Mouse (Mus musculus): ENCODE data around the gene Psmb5.
"Not testable (repeated sequence)": the region's sequence is repeated elsewhere in the genome, so short reads cannot be mapped to it uniquely, and the experiment has no call there.

Psmb5 gene

DNA sequence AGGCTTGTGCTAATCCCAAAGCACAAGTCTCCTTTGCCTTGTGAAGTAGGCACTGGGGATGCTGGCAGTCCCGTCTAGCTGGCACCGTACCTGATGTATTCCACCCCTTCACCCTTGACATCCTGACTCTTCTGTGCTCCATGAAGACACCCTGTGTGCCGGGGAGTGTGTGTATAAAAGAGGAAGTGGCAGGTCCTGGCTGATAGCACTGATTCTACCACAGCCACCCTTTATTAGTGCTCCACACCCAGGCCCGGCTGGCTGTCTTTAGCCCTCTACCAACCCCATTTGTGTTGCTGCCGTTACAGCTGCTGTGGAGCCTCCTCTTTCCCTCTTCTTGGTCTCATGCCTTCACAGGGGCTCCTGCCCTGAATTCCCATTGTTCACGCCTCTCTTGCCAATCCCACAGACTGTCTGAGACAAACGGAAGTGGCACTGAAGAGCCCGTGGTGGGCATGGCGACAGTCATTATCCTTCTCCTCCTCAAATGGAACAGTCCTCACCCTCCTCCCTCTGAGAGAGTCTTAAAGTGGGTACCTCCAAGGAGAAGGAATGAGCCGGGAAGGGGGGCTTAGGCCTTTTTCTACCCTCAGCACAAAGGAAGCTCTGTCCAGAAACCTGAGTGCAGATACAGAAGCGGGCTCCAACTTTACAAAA is 12.9 kb upstream of the Psmb5 start:
- no peak for DNase-seq (ENCODE audit: low read depth, low spot score)

DNA sequence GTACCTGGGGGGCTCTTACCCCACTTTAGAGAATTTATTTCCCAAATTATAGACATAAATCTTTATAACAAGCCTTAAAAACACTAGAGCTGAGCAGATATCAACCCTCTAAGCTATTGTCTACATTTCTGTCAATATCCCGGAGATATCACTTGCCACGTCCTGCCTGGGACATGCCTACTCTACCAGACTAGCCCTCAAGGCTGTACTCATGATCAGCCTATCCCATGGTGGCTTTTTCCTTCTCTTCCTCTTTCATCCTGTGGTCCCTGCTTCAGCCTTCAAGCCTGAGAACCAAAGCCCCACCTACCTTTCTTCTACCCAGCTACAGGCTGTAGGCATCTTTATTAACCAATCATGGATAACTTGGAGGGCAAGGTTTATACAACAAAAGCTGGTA is 12.0 kb upstream of the Psmb5 start:
- no peak for DNase-seq (ENCODE audit: low read depth, low spot score)

DNA sequence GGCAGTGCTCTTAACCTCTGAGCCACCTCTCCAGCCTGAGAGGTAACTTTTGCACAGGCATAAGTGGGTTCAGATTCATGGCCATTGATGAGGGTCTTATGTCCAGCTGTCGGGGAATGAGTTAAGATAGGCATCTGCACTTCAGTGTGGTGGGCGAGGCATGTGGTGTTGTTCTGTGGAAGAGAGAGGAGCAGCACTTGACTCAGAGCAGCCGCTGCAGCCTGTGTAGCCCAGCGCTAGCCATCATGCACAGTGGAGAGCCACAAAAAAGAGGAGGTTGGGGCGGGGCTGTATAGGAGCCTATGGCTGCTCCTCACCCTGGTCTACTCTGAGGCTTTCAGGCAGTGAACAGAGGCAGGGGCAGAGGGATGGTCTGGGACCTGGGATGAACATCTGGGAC is 10.3 kb upstream of the Psmb5 start:
- DNase-seq (ENCODE audit: low read depth, low spot score): no peak

DNA sequence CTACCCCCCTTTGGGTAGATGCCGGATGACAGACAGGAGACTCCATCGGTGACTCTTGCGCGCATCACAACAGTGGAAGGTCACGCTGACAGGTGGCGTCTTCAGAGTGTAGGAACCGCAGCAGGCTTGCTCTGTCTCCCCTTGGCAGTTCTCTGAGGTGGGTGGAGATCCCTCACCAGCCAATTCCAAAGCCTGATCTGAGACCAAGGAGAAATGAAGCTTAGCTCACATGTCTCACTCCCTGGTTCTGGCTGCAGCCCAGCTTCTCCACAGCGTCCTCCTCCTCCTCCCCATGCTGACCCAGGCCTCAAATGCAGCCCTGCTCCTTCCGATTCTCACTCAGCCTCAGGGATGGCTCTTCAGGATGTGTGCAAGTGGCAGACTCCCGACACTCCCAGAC is 7.2 kb upstream of the Psmb5 start:
- DNase-seq (ENCODE audit: low read depth, low spot score): no peak

DNA sequence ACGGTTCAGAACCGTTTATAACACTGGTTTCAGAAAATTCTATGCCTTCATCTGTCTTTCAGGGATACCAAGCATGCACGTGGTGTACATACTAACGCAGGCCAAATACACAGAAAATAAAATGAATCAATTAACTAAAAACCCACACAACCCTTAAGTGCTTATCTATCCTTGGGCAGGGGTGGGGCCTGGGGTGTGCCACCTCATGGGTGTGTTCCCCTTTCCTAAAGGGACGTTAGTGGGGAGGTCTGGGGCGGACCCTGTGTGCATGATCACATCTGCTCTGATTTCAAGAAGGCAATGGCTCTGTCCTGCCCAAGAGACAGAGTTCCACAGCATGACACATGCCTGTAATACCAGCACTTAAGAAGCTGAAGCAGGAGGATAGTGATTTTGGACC is 5.5 kb upstream of the Psmb5 start:
- no peak for DNase-seq (ENCODE audit: low read depth, low spot score)

DNA sequence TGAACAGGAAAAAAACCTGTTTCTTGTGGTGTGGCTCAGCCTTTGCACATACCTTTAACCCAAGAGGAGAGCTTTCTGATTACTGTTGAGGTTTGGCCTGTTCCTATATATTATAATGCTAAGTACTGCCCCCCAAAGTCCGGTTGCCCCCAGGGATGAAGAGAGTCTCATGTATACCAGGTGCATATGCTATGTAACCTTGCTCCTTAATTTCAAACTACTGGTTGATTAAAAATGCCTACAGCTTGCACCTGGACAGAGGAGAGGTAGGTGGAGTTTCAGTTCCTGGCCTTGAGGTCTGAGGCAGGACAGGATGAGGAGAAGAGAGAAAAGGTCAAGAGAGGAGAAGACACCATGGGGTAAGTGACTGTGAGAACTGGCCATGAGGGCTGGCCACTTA is 3.3 kb upstream of the Psmb5 start, which contains the start of gene Psmb11:
TSS of gene Psmb11 (plus strand) at position 301 of the 400 bp plus-strand sequence.
- DNase-seq (ENCODE audit: low read depth, low spot score): no peak

DNA sequence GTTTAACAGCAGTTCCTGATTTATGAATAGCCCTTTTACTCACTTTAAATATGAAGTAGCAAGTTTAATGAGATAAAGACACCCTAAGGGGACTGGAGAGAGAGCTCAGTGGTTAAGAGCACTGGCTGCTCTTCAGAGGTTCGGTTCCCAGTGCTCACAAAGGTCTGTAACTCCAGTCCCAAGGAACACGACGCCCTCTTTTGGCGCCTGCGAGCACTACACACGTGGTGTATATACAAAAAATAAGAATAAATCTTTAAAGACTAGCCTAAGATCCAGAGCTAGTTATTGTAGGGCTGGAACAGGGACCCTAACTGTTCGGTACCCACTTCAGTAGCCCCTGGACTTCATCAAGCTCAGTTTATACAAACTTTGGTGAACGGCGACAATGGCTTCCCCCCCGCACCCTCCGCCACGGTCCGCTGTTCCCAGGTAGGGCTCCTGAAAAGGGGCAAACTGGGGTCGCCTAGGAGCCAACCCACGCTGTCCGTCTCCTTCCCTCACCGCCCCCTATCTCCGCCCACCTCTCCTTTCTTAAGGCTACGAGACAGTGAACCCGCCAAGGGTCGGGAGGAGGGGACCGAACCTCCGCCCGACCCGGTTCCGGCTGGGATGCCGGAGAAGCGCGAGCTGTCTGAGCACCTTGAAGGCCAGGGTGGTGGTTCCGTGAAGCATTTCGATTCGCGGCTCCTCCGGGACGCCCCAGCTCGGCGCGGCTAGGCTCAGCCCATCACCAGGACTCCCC is 498 bp downstream of the Psmb5 start:
- no peak for DNase-seq (ENCODE audit: low read depth, low spot score)

DNA sequence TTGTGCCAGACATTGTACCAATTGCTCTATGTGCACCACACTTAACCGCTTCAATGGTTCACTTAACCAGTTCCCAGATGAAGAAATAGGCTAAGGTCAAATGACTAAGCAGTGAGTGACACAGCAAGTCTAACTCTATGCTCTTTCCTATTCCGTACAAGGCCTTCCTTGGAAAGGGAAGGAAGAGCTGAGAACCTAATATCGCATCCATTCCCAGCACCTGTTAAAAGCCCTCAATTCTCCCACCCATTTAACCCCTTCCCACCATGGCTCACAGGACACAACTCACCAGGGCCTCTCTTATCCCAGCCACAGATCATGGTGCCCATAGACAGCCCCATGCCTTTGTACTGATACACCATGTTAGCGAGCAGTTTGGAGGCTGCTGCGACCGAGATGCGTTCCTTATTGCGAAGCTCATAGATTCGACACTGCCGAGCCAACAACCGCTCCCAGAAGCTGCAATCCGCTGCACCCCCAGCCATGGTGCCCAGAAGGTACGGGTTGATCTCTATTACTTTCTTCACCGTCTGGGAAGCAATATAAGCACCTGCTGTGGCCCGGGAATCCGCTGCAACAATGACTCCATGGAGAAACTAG is 1.5 kb downstream of the Psmb5 start:
- no peak for DNase-seq (ENCODE audit: low read depth, low spot score)

DNA sequence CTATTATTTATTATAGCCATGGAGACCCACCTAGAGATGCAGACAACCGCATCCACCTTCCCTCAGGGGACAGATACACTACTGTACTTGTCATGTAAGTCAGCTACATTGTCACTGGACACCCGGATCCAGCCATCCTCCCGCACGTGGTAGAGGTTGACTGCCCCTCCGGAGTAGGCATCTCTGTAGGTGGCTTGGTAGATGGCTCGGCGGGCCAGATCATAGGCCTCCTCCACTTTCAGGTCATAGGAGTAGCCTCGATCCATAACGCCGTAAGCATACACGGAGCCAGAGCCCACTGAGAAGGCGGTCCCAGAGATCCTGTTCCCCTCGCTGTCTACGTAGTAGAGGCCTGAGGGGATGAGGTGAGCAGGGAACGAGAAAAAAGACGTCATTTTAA is 3.7 kb downstream of the Psmb5 start:
- not testable (repeated sequence) for DNase-seq (ENCODE audit: low read depth, low spot score)

DNA sequence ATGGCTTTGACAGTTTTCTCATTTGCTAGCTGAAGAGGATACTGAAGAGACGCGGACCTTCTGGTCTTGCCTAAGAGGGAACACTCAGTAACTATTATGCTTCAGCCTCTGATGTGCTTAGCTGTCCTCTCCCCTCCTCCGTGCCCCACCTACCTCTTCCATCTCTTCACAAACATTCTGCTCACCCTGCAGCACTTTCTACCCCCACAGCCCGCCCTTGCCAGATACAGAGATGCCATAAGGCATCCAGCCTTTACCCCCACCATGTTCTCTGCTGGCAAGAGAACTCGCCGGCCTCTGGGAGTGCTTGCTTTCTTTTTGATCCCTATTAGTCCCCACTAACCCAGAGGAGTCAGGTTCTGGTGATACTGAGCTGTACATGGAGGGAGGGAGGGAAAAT is 7.2 kb downstream of the Psmb5 start:
- DNase-seq (ENCODE audit: low read depth, low spot score): no peak

DNA sequence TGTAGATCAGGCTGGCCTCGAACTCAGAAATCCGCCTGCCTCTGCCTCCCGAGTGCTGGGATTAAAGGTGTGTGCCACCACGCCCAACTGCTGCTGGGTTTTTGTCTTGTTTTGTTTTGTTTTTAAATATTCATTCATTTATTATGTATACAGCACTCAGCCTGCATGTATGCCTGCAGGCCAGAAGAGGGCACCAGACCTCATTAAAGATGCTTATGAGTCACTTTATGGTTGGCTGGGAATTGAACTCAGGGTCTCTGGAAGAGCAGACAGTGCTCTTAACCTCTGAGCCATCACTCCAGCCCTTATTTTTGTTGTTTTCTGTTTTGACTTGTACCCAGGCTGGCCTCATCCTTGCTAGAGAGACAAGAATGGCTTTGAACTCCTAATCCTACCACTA is 7.9 kb downstream of the Psmb5 start:
- DNase-seq (ENCODE audit: low read depth, low spot score): peak; percentile 48

DNA sequence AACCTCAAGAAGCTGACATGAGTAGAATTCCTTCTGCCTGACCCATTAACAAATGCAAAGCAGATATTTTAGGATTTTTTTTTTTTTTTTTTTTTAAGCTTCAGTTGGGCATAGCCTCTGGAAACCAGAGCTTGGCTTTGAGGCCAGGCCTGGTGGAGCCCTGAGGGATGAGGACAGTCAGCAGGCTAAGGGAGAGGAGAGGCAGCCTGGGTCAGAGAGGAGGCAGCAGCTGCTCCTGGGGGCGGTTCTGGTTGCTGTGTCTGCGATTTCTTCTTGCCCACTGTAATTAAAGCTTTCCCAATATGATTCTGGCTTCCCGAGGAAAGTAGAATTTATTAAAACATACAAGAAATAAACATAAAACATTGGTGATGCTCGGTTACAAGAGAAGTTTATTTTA is 8.6 kb downstream of the Psmb5 start:
- DNase-seq (ENCODE audit: low read depth, low spot score): no peak

DNA sequence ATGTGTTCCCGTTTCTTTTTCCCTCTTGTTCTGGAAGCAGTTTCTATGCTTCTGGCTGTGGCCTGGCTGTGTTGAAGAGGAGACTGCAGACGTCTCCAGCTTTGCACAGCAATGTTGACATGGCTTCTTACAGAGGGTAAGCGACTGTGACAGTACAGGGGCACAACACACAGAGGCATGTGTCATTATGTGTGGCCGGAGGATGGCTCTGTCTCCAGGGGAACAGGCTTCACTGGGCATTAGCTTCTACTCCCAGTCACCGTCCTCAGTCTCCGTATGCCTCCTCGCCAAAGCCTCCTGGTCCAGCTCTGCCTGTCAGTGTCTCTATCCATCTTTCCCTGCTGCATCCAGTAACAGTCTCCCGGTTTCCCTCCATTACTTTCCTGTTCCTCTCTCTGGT is 10.6 kb downstream of the Psmb5 start:
- DNase-seq (ENCODE audit: low read depth, low spot score): no peak

DNA sequence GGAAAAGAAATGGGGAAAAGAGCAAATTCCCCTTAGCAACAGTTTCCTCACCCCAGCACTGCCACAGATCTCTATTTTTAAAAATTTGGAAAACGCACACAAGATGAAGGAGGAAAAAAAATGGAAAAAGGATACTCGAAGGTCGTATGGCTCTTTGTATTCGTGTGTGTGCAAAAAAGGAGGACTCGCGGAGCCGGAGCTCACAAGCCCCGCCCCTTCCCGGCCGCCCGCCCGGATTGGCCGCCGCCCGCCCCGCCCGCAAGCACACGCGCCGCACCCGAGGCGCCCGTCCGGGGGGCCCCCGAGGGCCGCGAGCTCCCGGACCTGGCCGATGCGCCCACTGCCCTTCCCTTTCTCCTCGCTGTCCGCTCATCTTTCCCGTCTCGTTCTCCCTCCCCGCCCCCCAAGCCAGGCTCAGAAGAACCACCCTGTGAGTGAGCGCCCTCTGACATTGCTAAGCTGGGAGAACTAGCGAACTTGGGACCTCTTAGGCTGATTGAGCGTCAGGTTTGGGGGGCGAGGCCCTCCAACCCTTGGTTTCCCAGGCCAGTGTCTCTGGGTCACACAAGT is 12.0 kb downstream of the Psmb5 start, which contains the start of gene 4931414P19Rik:
TSS of gene 4931414P19Rik (minus strand) at position 242 of the 570 bp plus-strand sequence.
- peak; percentile 71 for DNase-seq (ENCODE audit: low read depth, low spot score)

DNA sequence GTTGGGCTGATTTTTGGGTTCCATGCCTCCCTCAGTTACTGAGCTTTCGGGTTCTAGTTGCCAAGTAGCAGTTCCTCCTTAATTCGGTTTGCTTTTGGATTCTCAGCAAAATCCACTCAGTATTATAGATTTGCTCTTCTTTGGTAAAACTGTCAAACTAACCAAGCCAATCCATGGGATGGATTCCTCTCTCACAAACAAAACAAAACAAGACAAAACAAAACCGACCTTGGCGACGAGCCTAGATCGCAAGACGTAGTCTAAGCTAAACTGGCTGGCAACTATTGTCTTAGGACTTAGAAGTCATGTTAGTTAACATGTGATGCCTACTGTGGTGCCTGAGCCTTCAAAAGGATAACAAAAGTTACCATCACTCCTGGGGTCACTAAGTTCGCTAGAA is 14.1 kb downstream of the Psmb5 start:
- DNase-seq (ENCODE audit: low read depth, low spot score): no peak

DNA sequence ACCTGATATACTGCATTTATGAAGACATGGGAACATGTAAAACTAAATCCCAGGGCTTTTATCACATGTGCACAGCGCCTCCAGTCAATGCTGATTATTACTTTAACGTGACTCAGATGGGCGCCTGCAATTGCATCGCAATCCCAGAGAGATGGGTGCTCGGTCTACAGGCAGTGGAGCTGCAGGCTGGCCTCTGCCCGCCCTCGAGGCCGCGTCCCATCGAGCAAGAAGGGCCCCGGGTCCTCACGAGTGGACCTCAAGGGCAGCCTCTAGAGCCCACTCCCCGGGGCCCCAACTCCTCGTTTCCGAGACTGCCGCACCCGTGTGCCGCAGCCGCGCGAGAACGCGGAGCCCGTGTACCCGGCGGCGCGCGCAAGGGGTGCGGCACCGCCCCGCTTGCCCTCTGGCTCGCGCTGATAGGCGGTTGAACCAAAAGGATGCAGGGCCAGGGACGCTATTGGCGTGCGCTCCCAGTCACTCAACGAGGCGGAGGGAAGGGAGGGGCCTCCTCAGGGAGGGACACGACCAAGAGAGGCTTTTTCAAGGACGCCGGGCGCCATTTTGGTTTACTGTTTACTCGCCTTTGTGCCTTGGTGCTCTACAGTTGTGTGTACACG is 14.7 kb downstream of the Psmb5 start:
- DNase-seq (ENCODE audit: low read depth, low spot score): peak; percentile 96

DNA sequence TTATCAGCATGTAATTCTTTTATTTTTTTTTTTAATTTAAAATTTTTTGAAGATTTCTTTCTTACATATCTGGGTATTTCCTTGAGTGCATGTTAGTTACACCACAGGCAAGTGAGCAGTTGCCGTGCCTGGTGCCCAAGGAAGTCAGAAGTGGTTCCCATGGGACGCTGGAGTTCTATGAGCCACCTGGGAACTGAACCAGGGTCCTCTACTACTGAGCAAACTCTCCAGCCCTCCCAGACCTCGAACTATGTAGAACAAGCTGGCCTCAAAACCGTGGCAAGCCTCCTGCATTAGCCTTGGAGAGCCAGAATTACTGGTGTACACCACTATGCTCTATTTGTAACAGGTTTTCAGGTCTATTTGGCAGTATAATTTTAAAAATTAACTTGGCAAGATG is 15.2 kb downstream of the Psmb5 start:
- no peak for DNase-seq (ENCODE audit: low read depth, low spot score)

DNA sequence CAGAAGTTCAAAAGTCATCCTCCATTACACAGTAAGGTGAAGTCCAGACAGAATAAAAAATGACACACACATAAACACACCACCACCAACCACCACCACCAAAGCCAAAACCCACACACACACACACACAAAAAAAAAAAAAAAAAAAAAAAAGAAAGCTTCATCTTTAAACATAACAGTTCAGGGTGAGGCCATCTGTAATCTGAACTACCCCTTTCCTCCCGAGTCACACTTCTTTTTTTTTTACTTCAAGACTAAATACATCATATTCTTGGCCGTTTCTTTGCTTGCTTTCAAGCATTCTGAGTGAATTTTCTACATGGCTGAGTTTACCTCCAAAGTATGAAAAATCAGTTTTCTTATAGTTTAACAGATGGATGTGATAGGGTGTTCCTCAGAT is 16.2 kb downstream of the Psmb5 start:
- no peak for DNase-seq (ENCODE audit: low read depth, low spot score)

DNA sequence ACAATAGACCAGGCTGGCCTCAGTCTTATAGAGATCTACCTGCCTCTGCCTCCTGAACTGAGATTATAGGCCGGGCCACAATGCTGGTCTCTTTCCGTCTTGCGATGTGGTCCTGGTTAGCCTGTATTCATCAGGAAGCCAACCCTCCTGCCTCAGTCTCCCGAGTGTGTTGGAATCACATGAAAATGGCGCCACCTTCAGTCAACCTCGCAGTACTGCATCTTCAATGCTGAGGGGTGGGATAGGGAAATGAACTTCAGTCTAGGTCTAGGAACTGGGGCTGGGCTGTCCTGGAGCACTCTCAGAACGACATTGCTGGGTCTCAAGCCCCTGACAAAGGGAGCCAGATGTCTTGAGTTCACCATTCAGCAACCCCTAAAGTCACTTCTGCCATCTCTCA is 20.7 kb downstream of the Psmb5 start:
- no peak for DNase-seq (ENCODE audit: low read depth, low spot score)

DNA sequence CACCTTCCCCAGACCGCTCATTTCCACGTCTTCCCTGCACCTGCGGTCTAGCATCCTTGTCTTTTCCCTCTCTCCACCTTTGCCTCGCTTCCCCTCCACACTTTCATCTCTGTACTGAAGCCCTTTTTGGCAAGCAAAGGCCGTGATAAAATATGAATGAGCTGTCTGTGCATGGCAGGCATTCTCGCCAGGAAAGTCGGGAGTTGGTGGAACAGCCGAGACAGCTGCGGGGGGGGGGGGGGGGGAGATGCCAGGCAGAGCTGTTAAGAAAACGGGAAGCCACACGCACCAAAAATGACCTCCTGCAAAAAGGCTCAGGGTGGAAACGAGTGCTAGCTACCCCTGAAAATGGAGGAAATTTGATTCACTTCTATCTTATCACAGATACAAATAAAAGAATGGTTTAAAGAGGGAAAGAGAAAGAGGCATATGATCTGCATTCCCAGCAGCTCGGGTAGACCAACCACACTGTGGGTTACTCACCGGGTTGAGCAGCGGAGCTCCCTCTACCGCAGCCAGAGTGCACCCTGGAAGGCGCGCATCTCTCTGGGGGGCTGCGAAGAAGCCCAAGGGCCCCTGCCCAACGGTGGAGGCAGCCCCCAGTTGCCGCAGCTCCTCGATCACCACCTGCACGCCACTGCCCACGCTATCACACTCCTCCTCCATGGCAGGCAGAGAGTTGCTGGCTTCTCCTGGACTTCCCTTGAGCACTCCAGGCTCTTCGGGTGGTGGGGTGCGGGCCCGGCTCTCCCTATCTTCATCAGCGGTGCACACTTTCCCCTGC is 23.0 kb downstream of the Psmb5 start:
- DNase-seq (ENCODE audit: low read depth, low spot score): no peak

DNA sequence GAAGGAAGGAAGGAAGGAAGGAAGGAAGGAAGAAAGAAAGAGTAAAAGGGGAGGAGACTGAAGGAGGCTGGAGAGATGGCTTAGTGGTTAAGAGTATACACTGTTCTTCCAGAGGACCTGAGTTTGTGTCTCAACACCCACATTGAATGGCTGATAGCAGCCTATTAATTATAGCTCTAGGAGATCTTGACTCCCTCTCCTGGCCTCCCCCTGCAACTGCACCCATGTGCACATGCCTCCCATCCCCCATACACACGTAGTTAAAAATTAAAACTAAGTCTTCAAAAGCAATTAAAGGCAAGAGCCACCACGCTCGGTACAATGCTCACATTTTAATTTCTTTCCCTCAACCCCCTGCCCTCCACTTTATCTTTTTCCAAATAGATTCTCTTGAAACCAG is 23.8 kb downstream of the Psmb5 start:
- DNase-seq (ENCODE audit: low read depth, low spot score): no peak
